Mouse (Mus musculus) adrenal gland (tissue): ENCODE results near the gene Ctrl.

Experiments
- microRNA-seq, 2 experiments: library from miRNA; unstranded; fragments of <30 nt; microRNA quantifications; one replicate each; pipeline ENCODE4; 2019

The Ctrl gene

Small RNAs within 50 kb of the gene (microRNA-seq; reads per million reads assigned to microRNA genes)
- gene Mir7074 = 0.11 to 0.12 reads per million in 2 experiments
